Mouse (Mus musculus): ENCODE results near the gene Rps6kb2.

The Rps6kb2 gene

DNA sequence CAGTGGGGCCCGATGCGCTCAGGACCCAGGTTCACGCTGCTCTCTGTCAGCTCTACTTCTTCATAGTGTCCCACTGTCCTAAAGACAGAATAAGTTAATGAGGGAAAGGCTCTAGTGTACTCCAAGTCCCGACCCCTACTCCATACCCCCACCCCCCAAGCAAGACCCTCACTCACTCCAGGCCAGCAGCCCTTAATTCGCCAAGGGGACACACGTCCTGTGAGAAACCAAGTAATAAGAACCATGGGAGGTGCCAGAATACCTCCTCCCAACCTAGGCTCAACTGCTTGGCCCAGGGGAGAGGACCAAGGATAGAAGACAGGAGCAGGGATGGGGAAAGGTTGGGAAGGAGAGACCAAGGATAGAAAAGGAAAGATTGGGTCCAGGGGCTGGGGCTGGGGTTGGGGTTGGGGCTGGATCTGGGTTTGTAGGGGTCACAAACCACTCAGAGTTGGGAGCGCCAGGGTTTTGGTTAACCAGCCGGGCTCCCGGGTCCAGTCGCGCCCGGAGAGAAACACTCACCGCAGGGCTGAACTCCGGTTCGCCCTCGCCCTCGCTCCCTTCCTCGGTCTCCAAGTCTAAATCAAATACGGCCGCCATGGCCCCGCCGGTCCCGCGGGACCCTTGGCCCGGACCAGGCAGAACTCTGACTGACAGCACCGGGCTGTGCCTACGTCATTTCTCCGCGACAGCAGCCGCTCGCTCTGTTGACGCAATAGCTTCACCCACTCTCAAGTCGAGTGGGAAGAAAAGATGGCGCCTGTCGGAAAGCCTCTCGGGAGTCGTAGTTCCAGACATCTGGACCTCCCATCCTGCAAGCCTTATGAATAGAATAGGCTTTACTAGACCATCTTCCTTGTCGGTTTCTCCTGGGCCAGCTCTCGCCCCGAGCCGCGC is at the start of gene Rps6kb2:
Gene Rps6kb2, minus strand, starts transcription at position 709 of the 897 bp plus-strand sequence.
- peak; percentile 95 for DNase-seq (ENCODE audit: low read depth, low spot score)

DNA sequence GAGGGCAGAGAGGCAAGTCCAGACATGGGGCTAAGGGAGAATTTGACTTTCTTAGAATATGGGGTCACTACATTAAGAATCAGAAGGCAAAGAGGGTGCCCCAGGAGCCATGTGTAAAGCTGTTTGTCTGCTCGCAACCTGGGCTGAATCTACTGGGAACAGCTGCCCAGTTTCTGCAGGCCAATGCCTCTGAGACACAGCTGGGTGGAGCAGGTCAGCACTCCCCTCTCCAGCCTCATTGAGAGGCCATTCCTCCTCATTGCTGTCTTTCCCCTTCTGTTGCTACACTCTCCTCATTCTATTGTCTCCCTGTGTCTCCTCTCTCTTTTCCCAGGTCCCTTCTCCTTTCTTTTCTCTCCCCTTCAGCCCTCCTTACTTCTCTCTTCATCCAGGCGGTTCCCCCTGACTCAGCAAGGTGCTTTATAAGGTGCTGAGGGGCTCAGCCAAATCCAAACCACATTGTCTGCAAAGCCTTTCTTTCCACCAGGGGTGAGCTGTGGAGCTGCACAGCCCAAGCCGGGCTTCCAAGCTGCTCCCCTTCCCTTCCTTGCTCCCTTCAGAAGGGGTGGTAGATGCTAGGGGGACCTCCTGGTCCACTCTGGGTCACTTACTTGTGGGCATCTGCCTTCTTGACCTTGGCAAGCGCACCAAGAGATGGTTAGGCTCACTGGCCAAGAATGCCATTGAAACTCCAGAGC is 48.9 kb upstream of the Rps6kb2 start:
- no peak for DNase-seq (ENCODE audit: low read depth, low spot score)

DNA sequence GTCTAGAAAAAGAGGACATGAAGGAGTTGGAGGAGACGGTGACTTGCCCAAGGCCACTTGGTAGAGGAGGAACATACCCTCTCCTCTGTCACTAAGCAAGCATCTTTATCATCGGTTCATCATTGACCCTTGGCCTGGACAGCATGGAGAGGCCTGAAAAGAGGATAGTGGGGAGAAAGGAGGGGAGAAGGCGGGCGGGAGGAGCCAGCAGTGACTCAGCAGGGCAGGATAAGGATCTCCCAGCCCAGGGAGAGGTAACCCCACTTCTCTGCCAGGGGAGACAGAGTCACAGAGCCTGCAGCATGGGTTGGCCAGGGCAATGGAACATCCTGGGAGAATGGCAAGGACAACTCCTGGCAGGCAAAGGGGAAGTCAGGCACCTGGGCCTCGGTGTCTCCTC is 45.4 kb upstream of the Rps6kb2 start:
- no peak for DNase-seq (ENCODE audit: low read depth, low spot score)

DNA sequence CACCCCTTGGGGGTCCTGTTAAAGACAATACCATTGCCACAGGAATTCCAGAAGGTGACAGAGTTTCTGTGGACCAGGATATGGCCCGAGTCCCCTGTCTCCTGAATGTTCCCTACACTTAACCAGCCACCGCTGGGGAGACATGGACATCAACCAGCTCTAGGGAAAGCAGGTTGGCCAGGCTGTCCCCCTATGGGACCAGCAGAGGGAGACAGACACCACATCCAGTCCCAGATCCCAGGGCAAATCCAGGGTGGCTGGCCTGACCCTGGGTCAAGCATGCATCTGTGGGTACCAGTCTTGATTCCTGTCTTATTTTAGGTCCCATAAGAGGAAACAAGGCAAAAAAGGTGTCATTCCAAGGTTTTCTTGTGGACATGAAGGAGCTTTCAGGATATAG is 43.8 kb upstream of the Rps6kb2 start:
- peak; percentile 65 for DNase-seq (ENCODE audit: low read depth, low spot score)

DNA sequence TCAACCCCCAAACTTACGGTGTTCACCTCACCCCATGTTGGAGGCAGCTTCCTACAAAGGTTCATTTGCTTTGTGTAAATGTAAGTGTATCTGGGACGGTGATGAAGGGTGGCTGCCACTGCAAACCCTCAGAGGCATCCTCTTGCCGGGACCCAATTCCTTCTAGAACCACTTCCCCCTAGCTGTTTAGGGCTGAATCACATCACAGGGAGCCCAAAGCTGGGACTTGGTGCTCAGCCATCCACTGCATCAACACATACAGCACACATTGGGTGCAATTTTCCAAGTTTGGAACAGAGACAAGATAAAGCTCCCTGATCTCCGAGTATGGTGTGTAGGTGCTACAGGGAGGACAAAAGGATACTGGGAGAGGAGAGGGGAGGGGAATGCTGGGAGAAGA is 41.7 kb upstream of the Rps6kb2 start:
- DNase-seq (ENCODE audit: low read depth, low spot score), result peak; percentile 42

DNA sequence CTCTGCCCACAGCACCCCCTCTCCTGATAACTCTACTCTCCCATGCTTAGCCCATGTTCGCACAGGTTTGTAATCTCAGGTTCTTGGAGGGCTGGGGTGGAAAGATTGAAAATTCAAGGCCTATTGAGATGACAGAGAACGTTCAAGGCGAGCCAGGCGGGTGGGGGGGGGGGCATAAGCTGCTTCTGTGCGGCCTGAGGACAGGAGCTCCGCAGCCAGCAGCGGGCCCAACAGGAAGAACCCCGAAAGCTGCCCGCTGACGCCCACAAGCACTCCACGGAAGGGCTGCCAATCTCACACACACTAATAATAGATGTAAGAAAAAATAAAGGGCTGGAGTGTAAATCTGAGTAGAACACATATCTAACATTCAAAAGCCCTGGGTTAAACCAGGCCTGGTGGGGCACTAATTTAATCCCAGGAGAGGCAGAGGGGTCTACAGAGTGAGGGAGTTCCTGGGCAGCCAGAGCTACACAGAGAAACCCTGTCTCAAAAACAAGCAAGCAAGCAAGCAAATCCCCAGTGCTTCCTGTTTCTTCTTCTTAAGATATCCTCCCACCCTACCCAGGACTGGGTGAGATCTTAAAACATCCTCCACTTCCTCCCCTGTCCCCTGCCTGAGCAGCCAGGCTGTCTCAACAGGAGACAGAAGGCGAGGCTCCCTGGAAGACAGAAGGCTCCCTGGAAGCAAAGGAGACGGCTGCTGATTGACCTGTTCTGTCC is 40.6 kb upstream of the Rps6kb2 start:
- peak; percentile 66 for DNase-seq (ENCODE audit: low read depth, low spot score)

DNA sequence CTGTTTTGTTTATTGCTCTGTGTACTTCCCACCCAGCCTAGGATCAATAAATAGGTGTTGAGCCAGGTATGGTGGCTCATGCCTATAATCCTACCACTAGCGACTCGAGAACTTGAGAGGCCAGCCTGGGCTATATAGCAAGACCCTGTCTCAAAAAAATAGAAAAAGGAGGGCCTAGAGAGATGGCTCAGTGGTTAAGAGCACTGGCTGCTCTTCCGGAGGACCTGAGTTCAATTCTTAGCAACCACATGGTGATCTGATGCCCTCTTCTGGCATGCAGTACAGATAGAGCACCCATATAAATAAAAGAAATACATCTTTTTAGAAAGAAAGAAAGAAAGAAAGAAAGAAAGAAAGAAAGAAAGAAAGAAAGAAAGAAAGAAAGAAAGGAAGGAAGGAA is 40.0 kb upstream of the Rps6kb2 start:
- peak; percentile 74 for DNase-seq (ENCODE audit: low read depth, low spot score)

DNA sequence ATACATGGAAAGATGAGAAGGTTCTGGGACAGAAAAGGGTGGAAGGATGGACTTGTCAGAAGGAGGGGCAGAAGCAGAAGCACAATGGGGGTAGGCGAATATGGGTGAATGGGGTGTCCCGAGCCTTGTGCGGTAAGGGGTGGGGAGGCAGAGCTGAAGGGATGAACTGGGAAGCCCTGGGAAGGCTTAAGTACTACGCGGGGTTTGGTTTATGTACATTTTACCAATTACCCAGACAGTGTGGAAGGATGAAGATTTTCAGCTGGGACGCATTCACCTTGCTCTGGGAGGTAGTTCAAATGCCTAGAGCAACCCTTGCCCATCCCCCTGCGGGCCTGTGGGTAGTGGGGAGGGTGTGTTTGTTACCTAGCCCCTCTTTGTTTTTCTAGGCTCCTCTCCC is 39.0 kb upstream of the Rps6kb2 start:
- no peak for DNase-seq (ENCODE audit: low read depth, low spot score)

DNA sequence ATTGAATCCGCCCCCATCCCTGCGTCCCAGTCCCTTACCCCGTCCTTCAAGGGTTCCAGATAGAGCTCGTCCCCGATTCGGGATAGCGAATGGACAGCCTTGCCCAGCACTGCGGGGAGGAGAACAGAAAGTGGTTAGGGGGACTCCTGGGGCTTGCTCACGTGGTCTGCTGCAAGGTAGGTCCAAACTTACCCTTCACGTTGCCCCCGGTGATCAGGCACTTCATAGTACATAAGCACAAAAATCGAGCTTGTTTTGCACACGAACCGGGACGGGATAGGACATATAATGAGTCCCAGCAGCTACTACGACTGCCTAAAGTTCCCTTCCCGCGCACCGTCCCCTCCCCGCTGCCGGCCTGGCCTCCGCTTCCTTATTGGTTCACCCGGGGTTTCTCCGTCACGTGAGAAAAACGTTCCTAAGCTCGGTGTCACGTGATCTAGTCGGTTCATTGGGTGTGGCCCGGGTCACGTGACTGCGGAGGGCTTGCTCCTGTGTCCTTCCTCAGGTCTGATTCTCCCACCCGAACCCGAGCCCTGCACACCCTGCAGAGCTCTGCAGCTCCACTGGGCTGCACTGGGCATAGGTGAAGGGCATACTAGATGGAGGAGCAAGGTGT is 38.2 kb upstream of the Rps6kb2 start, which contains the start of gene Rad9a:
Gene Rad9a, minus strand, starts transcription at position 372 of the 619 bp plus-strand sequence.
- DNase-seq (ENCODE audit: low read depth, low spot score), result peak; percentile 95

DNA sequence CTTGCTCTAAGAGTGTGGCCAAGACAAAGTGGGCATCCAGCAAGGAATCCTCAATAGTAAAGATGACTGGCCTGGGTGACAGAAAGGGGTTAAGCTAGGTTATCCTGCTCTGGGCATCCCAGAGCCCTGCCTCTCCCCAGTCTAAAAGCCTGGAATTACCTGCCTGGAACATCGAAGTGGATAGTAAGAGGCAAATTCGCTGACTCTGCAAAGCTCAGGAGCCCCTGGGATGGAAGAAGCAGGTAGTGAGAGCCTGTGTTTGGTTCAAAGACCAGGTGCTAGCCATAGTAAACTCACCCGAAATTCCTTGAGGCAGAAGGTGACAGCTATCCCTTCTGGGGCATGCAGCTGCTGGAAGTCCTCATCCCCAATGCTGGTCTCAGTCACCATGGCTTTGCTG is 34.0 kb upstream of the Rps6kb2 start:
- no peak for DNase-seq (ENCODE audit: low read depth, low spot score)

DNA sequence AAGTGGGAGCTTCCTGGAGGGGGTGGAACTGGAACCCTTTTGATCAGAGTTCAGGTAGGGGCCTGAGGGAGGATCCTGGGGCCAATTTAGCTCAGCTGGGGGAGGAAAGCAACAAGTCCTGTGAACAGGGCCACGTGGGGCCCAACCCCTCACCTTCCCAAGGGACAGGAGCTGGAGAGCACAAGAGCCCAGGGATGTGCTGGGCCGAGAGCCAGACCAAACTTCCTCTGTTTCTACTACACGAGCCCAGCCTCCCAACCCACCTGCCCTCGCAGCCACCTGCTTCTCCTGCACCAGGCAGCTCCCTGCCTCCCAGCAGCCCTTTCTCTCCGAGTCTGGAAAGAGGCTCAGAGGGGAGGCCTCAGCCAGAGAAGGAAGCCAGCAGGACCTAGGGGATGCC is 33.4 kb upstream of the Rps6kb2 start:
- no peak for DNase-seq (ENCODE audit: low read depth, low spot score)

DNA sequence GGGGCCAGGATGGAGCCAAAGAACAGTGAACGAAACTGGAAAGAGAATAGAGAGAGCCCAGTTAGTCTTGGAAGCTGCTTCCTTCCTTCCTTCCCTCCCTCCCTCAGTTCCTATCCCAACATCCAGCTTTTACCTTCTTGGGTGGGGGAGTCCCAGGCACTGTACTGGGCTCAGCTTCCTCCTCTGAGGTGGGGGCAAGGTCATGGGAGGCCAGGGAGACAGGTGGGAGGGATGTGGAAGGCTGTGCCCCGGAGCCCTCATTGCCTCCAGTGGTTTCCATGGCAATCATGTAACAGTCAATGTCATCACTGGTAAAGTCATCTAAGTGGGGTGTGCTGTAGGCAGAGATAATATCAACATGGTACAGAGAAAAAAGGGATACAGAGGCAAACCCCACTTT is 32.9 kb upstream of the Rps6kb2 start:
- DNase-seq (ENCODE audit: low read depth, low spot score), result peak; percentile 25

DNA sequence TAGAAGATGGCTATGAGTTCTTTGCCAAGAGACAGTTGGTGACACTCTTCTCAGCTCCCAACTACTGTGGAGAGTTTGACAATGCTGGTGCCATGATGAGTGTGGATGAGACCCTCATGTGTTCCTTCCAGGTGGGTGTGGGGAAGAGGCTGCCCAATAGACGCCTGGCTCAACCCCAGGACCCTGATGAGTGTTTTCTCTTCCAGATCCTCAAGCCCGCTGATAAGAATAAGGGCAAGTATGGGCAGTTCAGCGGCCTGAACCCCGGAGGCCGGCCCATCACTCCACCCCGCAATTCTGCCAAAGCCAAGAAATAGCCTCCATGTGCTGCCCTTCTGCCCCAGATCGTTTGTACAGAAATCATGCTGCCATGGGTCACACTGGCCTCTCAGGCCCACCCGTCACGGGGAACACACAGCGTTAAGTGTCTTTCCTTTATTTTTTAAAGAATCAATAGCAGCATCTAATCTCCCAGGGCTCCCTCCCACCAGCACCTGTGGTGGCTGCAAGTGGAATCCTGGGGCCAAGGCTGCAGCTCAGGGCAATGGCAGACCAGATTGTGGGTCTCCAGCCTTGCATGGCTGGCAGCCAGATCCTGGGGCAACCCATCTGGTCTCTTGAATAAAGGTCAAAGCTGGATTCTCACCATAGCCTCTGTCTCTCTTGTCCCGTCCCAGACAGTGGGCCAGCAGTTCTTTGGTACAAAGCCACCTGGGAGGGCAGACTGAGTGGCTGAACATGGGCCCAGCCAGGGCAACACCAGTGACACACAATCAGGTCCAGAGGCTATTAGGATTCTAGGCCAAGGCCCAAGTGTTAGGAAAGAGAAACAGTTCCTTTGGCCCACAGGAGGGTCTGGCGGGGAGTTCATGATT is 31.9 kb upstream of the Rps6kb2 start:
- DNase-seq (ENCODE audit: low read depth, low spot score), result no peak

DNA sequence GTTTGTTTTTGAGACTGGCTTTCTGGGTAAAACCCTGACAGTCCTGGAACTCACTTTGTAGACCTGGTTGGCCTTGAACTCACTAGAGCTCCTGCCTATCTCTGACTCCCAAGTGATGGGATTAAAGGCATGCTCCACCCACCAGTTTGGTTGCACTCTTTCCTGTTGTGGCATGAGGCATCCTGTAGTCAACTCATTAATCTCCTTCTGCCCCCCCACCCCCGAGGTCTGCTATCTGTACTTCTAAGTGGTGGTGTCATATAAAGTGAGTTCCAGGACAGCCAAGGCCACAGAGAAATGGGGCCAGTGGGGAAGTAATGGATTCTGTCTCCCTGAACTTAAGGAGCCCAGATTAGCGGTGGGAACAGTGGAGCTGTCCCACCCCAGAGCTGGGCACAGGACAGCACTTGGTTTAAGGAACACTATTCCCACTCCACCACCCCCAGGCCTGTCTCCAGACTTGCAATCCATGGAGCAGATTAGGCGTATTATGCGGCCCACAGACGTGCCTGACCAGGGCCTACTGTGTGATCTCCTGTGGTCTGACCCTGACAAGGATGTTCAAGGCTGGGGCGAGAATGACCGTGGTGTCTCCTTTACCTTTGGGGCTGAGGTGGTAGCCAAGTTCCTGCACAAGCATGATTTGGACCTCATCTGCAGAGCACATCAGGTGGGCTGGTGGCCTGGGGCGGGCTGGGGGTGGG is 31.0 kb upstream of the Rps6kb2 start:
- peak; percentile 58 for DNase-seq (ENCODE audit: low read depth, low spot score)

DNA sequence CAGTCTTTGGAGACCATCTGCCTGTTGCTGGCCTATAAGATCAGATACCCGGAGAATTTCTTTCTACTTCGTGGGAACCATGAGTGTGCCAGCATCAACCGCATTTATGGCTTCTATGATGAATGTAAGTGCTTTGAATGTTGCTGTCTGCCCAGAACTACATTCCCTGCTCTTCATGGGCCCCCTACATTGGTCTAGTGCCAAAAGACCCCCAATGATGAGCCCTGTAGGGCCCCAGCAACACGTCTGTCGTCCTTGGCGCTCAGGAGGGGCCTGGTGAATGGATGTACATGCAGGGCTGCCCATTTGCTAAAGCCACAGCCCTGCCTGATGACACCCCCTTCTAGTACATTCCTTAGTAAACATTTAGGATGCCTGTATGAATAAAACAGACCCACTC is 30.0 kb upstream of the Rps6kb2 start:
- no peak for DNase-seq (ENCODE audit: low read depth, low spot score)

DNA sequence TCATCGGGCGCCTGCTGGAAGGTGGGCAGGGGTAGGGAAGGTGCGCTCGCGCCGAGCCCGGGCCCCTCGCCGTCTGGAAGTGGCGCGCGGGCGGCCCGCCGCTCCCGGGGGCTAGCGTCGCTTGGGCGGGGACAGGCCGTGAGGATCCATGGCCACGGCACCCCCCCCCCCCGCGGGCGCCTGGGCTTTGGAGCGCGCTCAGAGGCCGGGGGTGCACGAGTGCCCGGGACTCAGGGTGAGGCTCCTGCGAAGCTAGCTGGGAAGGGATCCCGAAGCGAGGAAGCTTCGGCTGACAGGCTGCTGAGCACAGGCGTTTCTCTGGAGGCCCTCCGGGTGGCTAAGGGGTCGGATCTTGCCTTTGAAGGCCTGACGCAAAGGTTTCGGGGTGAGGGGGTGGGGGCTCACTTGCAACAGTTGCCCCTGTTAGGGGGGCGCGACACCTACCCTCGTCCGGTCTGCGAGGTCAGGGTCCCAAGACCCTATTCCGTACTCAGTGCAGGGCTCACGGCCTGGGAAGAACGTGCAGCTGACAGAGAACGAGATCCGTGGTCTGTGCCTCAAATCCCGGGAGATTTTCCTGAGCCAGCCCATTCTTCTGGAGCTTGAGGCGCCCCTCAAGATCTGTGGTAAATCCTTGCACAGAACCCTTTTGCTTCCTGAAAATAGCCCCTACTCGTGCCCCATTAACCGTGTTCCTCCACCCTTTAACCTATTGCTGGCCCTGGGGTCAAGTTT is 29.3 kb upstream of the Rps6kb2 start:
- DNase-seq (ENCODE audit: low read depth, low spot score), result no peak

DNA sequence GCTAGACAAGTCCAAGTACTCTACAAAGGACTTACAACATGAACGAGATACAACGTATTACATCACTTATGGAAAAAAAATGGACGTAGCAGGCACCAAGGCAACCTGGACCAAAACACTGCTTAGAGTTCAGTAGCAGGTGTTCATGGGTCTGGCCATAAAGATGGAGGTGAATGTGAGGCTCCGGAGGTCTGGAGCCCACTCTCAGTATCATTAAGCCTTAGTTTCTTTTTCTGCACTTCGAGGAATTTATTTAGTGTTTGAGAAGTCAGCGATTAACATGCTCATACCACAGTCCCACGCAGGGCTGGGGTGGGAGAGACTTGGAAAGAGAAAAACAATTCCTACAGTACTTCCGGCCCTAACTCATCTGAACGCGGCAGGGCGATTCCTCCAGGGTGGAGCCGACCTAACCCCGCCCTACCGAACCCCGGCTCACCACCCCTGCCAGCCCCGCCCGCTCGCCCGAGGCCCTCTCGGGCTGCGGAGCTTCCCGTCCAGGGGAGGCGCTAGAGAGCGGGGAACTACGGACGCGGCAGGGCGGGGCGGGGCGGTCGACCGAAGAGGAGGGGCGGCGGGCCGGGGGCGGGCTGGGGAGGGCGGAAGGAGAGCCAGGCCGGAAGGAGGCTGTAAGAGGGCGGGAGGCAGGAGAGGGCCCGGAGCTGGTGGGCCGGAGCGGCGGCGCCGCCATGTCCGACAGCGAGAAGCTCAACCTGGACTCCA is 28.5 kb upstream of the Rps6kb2 start, which contains the start of gene Ppp1ca:
Gene Ppp1ca, plus strand, starts transcription at position 538 of the 723 bp plus-strand sequence.
- DNase-seq (ENCODE audit: low read depth, low spot score), result peak; percentile 97

DNA sequence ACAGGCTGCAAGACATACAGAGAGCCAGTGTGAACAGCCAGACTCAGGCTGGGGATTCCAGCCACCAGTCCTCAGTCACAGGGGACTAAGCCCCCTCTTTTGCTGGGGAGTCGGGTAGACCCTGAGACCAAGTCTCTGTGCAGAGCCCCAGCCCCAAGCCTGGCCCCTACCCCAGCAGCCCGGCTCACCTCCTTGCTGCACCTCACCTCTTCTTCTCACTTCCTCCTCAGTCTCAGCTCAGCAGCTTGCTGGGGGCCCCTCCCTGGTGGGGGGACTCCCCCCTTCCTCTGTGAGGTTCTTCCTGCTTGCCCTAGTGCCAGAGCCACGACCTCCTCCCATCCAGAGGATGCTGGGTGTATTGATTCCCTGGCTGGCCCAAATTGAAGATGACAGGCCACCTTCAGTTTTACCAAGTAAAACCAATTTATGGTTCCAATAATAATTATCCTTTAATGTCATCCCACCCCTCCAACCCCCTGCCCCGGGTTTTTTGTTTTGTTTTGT is 27.7 kb upstream of the Rps6kb2 start, which contains the start of gene Tbc1d10c:
Gene Tbc1d10c, minus strand, starts transcription at position 454 of the 504 bp plus-strand sequence.
- DNase-seq (ENCODE audit: low read depth, low spot score), result peak; percentile 89

All from CD4-positive helper T cell, adult 2 months (primary cell).